Comparison of ENCODE assay signal across 8 mouse cellular contexts in the genomic region with DNA sequence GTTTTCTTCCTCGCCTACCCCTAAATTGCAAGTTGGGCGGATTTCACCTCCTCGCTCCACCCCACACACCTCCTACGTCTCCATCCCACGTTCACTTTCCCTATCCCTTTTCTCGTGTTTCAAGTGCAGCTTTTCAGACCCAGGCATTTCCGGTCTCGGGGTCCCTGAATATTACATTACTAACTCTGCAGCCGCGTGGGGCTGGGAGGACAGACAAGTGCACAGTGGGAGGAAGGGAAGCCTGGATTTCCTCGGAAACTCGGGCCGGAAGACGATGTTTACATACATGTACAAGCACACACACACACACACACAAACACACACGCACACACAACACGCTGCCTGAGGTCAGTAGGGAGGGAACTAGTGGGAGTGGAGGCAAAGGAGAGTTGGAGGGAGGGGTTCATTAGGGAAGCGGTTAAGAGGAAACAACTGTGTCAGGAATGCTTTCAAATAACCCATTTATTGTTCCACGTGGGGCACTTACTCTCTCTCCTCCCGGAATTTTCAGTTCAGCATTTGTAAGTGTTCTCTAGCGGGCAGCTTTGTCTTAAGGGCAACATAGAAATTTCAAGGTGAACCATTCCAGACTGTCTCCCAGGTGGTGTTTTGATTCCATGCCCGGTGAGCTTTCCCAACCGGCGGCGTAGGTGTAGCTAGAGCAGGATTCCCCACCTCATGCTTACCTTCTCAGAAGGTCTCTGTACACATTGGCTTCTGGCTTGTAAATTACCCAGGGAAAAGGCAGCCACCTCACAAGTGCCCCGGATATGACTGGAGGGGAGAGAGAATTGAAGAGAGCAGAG. TPM values are rescaled to one million over a fixed set of nuclear protein-coding genes. Genes with fewer than 3 reads are reported as not detected.
DNase-seq lines count a peak whose midpoint lies in the region; ATAC-seq and TF ChIP-seq lines count a peak whose summit lies in the region.

No protein-coding gene starts in this region.

- no peaks in the 10 kb centered on the region for H3K36me3 ChIP-seq in forebrain, embryonic 16.5 days (ENCODE audit: control insufficient read depth, insufficient read depth)
- no peaks in the 10 kb centered on the region for H3K36me3 ChIP-seq in liver, embryonic 14.5 days (replicated peaks; ENCODE audit: control insufficient read depth, insufficient read depth, low read depth)

- no peaks in the 10 kb centered on the region for H3K27me3 ChIP-seq in cerebellum, adult 2 months (ENCODE audit: control insufficient read depth, insufficient read depth, low read length)
- no peaks in the 10 kb centered on the region for H3K27me3 ChIP-seq in forebrain, embryonic 16.5 days (replicated peaks; ENCODE audit: control insufficient read depth, insufficient read depth, low read length)
- H3K27me3 ChIP-seq in liver, embryonic 14.5 days (ENCODE audit: control insufficient read depth, insufficient read depth, low read length) = no peaks in the 10 kb centered on the region

- TF ChIP-seq EP300 in liver, embryonic 14.5 days (IDR thresholded peaks at IDR 0.05; ENCODE audit: low read depth) = no peak

- H3K4me2 ChIP-seq in forebrain, embryonic 16.5 days (ENCODE audit: low read length) = peak overlapping the region; percentile 94
- peak overlapping the region; percentile 91 for H3K4me2 ChIP-seq in liver, embryonic 14.5 days (ENCODE audit: low read depth)

- WGBS in cerebellum, adult 2 months = 1% methylated on average over 25 of the region's 25 CpGs
- WGBS in forebrain, embryonic 16.5 days = under 1% methylated on average over 25 of the region's 25 CpGs
- WGBS in liver, embryonic 14.5 days (ENCODE audit: insufficient replicate concordance) = 3% methylated on average over 25 of the region's 25 CpGs

- H3K4me1 ChIP-seq in cerebellum, adult 2 months (ENCODE audit: control insufficient read depth, insufficient read depth, low read length) = peaks cover 8% of the 10 kb centered on the region
- peaks cover 27% of the 10 kb centered on the region for H3K4me1 ChIP-seq in forebrain, embryonic 16.5 days (replicated peaks; ENCODE audit: control insufficient read depth, insufficient read depth, low read length)
- H3K4me1 ChIP-seq in liver, embryonic 14.5 days (replicated peaks; ENCODE audit: control insufficient read depth in 2 of 2, insufficient read depth in 2 of 2, low read length in 1 of 2) = peaks cover 11 to 28% of the 10 kb centered on the region in 2 experiments

- H3K9ac ChIP-seq in forebrain, embryonic 16.5 days (replicated peaks; ENCODE audit: low read depth, low read length) = peak overlapping the region; percentile 84
- peak overlapping the region; percentile 78 for H3K9ac ChIP-seq in liver, embryonic 14.5 days (replicated peaks)

- H3K27ac ChIP-seq in cerebellum, adult 2 months (ENCODE audit: insufficient read depth, low read length) = peak overlapping the region; percentile 44; the same call in 1 of the 2 replicates
- peak overlapping the region; percentile 81; the same call in 1 of the 2 replicates for H3K27ac ChIP-seq in forebrain, embryonic 16.5 days (ENCODE audit: low read length)
- H3K27ac ChIP-seq in liver, embryonic 14.5 days = peak overlapping the region; percentile 41; the same call in 1 of the 2 replicates

- H3K9me3 ChIP-seq in forebrain, embryonic 16.5 days (ENCODE audit: control insufficient read depth, low read length) = no peaks in the 10 kb centered on the region
- H3K9me3 ChIP-seq in liver, embryonic 14.5 days (ENCODE audit: control insufficient read depth, low read length) = no peaks in the 10 kb centered on the region

- no peak for TF ChIP-seq CTCF in cerebellum, adult 2 months (IDR thresholded peaks at IDR 0.05; ENCODE audit: borderline replicate concordance, insufficient read depth, low read depth, low read length)
- no peak for TF ChIP-seq CTCF in liver, embryonic 14.5 days (IDR thresholded peaks at IDR 0.05; ENCODE audit: low read depth)

- 0 out of 2 replicates have a peak, but pooled peaks have one; percentile 5 for ATAC-seq in forebrain, embryonic 16.5 days
- peak; percentile 54 for ATAC-seq in inflammation-experienced regulatory T-cells, adult 6 months
- ATAC-seq in liver, embryonic 14.5 days (ENCODE audit: insufficient read depth) = no peak

- TF ChIP-seq POLR2A in cerebellum, adult 2 months (IDR thresholded peaks at IDR 0.05; ENCODE audit: borderline replicate concordance, insufficient read depth, low read length) = no peak

- H3K4me3 ChIP-seq in cerebellum, adult 2 months (replicated peaks; ENCODE audit: insufficient read depth, low read depth, low read length) = peak overlapping the region; percentile 84
- peak overlapping the region; percentile 70 for H3K4me3 ChIP-seq in forebrain, embryonic 16.5 days (replicated peaks; ENCODE audit: low read length)
- peak overlapping the region; percentile 73 to 93 for H3K4me3 ChIP-seq in liver, embryonic 14.5 days (ENCODE audit: insufficient read depth in 1 of 2, low read depth in 2 of 2, low read length in 2 of 2)

- peak; percentile 38 for DNase-seq in cerebellum, adult 2 months
- no peak for DNase-seq in cerebellum, postnatal 36 days
- peak; percentile 66 for DNase-seq in R1 (ENCODE audit: low read depth, low spot score)
- no peak for DNase-seq in liver, embryonic 14.5 days (ENCODE audit: low read depth in 3 of 3, low spot score in 3 of 3)
- peak; percentile 62 for DNase-seq in naive thymus-derived CD4-positive, alpha-beta T cell, adult 2 months (ENCODE audit: low read depth)
- DNase-seq in frontal cortex, postnatal 25 days (ENCODE audit: low spot score in 2 of 2) = no peak

RNA-seq across cellular contexts. Expression of a gene that starts 1.0 kb away (rescaled TPM):
- polyA plus RNA-seq in cerebellum, adult 2 months (2012; rRNA removed) = 222 and 224 TPM in 2 replicates
- polyA plus RNA-seq in forebrain, embryonic 16.5 days (2015; fragmentation: Nextera tagmentation; extraction: Ambion mirVana) = 13.8 and 17.5 TPM in 2 replicates
- 10 to 100 TPM in 1 of 3 experiments, 1 to 10 TPM in 2; 6.2 to 11.8 (median 9.2) TPM for polyA plus RNA-seq in inflammation-experienced regulatory T-cells, adult 6 months (2017; shearing (Covaris generic))
- 13.7 and 14.1 TPM in 2 replicates for polyA plus RNA-seq in liver, embryonic 14.5 days (2012; rRNA removed)
- 3.7 and 5.0 TPM in 2 replicates for polyA plus RNA-seq in liver, embryonic 14.5 days (2014; fragmentation: Nextera tagmentation; extraction: Ambion mirVana)

RNA-seq across cellular contexts. Expression of a gene that starts 23.8 kb away (rescaled TPM):
- polyA plus RNA-seq in cerebellum, adult 2 months (2012; rRNA removed) = 19.2 and 21.3 TPM in 2 replicates
- 8.8 and 9.0 TPM in 2 replicates for polyA plus RNA-seq in forebrain, embryonic 16.5 days (2015; fragmentation: Nextera tagmentation; extraction: Ambion mirVana)
- polyA plus RNA-seq in inflammation-experienced regulatory T-cells, adult 6 months (2017; shearing (Covaris generic)) = 1 to 10 TPM; 1.8 to 2.1 (median 2.0) TPM
- 1.9 and 2.6 TPM in 2 replicates for polyA plus RNA-seq in liver, embryonic 14.5 days (2012; rRNA removed)
- 1.3 and 1.5 TPM in 2 replicates for polyA plus RNA-seq in liver, embryonic 14.5 days (2014; fragmentation: Nextera tagmentation; extraction: Ambion mirVana)

RNA-seq across cellular contexts. Expression of a gene that starts 30.9 kb away (rescaled TPM):
- polyA plus RNA-seq in cerebellum, adult 2 months (2012; rRNA removed) = not detected in 2 replicates
- polyA plus RNA-seq in forebrain, embryonic 16.5 days (2015; fragmentation: Nextera tagmentation; extraction: Ambion mirVana) = not detected in 2 replicates
- polyA plus RNA-seq in inflammation-experienced regulatory T-cells, adult 6 months (2017; shearing (Covaris generic)) = not detected
- polyA plus RNA-seq in liver, embryonic 14.5 days (2012; rRNA removed) = not detected in 2 replicates
- not detected in 2 replicates for polyA plus RNA-seq in liver, embryonic 14.5 days (2014; fragmentation: Nextera tagmentation; extraction: Ambion mirVana)

RNA-seq across cellular contexts. Expression of a gene that starts 38.5 kb away (rescaled TPM):
- 319 TPM in 2 replicates for polyA plus RNA-seq in cerebellum, adult 2 months (2012; rRNA removed)
- 713 and 749 TPM in 2 replicates for polyA plus RNA-seq in forebrain, embryonic 16.5 days (2015; fragmentation: Nextera tagmentation; extraction: Ambion mirVana)
- polyA plus RNA-seq in inflammation-experienced regulatory T-cells, adult 6 months (2017; shearing (Covaris generic)) = 100 to 1,000 TPM; 376 to 387 (median 385) TPM
- polyA plus RNA-seq in liver, embryonic 14.5 days (2012; rRNA removed) = 155 and 171 TPM in 2 replicates
- 345 and 363 TPM in 2 replicates for polyA plus RNA-seq in liver, embryonic 14.5 days (2014; fragmentation: Nextera tagmentation; extraction: Ambion mirVana)

RNA-seq across cellular contexts. Expression of a gene that starts 44.7 kb away (rescaled TPM):
- polyA plus RNA-seq in cerebellum, adult 2 months (2012; rRNA removed) = 0.11 TPM in 1 of 2 replicates, not detected in the other
- polyA plus RNA-seq in forebrain, embryonic 16.5 days (2015; fragmentation: Nextera tagmentation; extraction: Ambion mirVana) = 0.18 TPM in 1 of 2 replicates, not detected in the other
- not detected for polyA plus RNA-seq in inflammation-experienced regulatory T-cells, adult 6 months (2017; shearing (Covaris generic))
- 11.2 and 15.7 TPM in 2 replicates for polyA plus RNA-seq in liver, embryonic 14.5 days (2012; rRNA removed)
- polyA plus RNA-seq in liver, embryonic 14.5 days (2014; fragmentation: Nextera tagmentation; extraction: Ambion mirVana) = 18.4 and 20.3 TPM in 2 replicates

Comparison
In these comparisons a context has a peak if more than half of its experiments do, and no peak if none do; other contexts are left out.
1. DNase-seq: peak in cerebellum, adult 2 months (2 of 2), R1 (single experiment) and naive thymus-derived CD4-positive, alpha-beta T cell, adult 2 months (single experiment); none in cerebellum, postnatal 36 days (0 of 2), liver, embryonic 14.5 days (0 of 3) and frontal cortex, postnatal 25 days (0 of 2).
2. RNA of a gene that starts 1.0 kb away (polyA plus RNA-seq): 222 to 224 TPM in cerebellum, adult 2 months; 13.8 to 17.5 TPM in forebrain, embryonic 16.5 days, 3.7 to 14.1 TPM in liver, embryonic 14.5 days and 6.2 to 11.8 TPM in inflammation-experienced regulatory T-cells, adult 6 months; every median in the first group is over 10 times any median in the second.
3. Peak in every context shown above with its lines, with median percentiles within 50 percentile points of each other: H3K27ac ChIP-seq and H3K4me3 ChIP-seq.